Mouse (Mus musculus) urinary bladder, postnatal 36 days (tissue): ENCODE results near the gene Serpina1b.
A peak's percentile ranks its signal among the peaks of the same experiment; 100 is the strongest.
"Not testable (repeated sequence)": the region's sequence is repeated elsewhere in the genome, so short reads cannot be mapped to it uniquely, and the experiment has no call there.

Experiments
- DNase-seq, 2 experiments: peaks; one replicate each; pipeline ENCODE4 v3.0.0; 2022; ENCODE audit warnings: low spot score in 2 of 2, mixed read lengths in 1 of 2

Serpina1b gene

GRCm38 (mm10) chr12:103830273-103830672, at the start of gene Serpina1b:
Gene Serpina1b (minus strand): TSS chr12:103830373.
- DNase-seq = not testable (repeated sequence)

DNA sequence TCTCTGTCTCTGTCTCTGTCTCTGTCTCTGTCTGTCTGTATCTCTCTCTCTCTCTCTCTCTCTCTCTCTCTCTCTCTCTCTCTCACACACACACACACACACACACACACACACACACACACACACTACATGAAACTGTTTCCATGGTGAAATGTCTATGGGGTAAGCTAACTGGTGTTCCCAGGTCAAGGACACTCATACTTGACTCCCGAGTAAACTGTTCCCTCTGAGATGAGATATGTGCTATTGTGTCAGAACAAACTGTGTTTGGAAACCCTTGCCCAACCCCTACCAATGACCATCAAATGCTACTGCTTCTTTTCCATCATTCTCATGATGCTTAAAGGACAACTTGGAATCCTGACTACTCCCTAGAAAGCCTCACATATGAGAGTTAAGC, 36.7 kb upstream of the Serpina1b start:
- not testable (repeated sequence) for DNase-seq

DNA sequence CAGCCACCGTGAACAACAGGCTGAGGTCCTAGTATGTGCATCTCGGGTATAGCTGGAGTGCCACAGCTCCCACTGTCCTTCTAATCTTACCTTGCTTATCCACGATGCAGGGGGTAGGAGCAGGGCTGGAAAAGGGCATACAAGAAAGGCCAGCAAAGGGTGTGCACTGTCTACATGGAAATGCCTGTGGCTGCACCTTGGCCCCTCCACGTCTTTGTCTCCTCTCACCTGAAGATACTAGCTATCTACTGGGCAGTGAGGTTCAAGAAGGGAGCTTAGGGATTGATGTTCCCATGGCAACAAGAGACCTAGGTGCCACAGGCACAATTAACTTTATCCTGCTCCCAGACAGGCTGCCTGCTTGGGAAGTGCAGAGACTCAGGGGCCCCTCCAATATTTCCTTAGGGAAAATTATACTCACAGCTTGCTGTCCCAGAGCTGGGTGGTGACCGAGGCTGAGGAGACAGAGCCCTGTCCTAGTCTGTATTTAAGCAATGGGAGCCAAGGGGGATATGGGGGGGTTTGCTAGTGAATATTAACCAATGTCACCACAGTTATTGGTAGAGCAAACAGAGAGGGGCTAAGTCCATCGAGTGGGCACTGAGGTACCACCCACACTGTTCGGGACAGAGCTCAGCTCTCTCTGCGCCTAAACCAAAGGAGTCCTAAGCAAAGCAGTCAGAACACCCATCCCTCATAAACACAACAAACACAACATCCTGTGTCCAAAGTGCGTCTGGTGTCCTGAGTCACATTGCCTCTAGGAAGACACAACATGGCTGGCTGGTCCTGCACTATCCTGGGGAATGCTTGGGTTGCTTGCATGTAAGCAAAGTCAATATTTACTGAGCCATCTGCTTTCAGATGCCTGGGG, 33.2 kb upstream of the Serpina1b start, which contains the start of gene Serpina1a:
Gene Serpina1a, minus strand, starts transcription at position 462 of the 874 bp plus-strand sequence.
- DNase-seq = not testable (repeated sequence)

- no peak for DNase-seq
Measured at GRCm38 (mm10) chr12:103860976-103861375, 30.8 kb upstream of the Serpina1b start.

DNA sequence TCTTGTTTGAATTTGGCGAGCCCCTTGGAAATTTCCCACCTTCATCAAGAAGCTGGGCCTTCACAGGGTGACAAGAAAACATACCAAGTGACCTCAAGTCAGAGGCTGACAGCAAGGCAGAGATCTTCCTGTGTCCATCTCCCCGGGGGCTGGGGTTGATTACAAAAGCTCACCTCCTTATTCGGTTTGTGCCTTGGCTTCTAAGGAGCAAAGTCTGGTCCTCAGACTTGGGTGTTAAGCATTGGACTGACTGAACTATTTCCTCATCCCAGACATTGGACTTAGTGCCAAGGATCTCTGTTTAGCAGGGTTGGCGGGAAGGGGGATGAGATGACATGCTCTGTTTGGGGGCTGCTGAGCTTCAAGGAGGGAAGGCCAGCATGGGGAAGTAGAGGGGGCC, 30.4 kb upstream of the Serpina1b start:
- not testable (repeated sequence) for DNase-seq

- DNase-seq = not testable (repeated sequence)
Measured at GRCm38 (mm10) chr12:103859584-103859983, 29.4 kb upstream of the Serpina1b start.

DNA sequence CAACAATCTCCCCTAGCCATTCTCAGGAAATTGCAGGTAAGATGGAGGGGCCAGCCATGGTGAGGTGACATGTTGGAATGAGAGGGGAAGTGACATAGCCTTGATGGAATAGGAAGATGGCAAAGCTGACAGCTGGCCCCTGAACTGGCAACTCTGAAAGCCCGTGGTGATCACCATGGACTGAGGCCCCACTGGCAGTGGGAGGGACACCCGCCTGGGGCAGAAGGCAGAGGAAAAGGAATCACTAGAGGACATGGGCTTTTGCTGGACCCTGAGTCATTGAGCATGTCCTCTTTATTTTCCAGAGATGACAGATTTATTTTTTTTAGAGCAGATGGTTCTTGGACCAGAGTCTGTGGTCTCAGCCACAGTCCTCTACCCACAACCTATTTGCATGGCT, 22.9 kb upstream of the Serpina1b start:
- not testable (repeated sequence) for DNase-seq

DNA sequence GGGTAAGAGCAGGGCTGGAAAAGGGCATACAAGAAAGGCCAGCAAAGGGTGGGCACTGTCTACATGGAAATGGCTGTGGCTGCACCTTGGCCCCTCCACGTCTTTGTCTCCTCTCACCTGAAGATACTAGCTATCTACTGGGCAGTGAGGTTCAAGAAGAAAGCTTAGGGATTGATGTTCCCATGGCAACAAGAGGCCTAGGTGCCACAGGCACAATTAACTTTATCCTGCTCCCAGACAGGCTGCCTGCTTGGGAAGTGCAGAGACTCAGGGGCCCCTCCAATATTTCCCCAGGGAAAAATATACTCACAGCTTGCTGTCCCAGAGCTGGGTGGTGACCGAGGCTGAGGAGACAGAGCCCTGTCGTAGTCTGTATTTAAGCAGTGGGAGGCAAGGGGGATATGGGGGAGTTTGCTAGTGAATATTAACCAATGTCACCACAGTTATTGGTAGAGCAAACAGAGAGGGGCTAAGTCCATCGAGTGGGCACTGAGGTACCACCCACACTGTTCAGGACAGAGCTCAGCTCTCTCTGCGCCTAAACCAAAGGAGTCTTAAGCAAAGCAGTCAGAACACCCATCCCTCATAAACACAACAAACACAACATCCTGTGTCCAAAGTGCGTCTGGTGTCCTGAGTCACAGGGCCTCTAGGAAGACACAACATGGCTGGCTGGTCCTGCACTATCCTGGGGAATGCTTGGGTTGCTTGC, 2.4 kb downstream of the Serpina1b start:
- not testable (repeated sequence) for DNase-seq

- DNase-seq = peak in 1 of 2 experiments; percentile 68
Measured at GRCm38 (mm10) chr12:103823826-103824225, 6.3 kb downstream of the Serpina1b start.

DNA sequence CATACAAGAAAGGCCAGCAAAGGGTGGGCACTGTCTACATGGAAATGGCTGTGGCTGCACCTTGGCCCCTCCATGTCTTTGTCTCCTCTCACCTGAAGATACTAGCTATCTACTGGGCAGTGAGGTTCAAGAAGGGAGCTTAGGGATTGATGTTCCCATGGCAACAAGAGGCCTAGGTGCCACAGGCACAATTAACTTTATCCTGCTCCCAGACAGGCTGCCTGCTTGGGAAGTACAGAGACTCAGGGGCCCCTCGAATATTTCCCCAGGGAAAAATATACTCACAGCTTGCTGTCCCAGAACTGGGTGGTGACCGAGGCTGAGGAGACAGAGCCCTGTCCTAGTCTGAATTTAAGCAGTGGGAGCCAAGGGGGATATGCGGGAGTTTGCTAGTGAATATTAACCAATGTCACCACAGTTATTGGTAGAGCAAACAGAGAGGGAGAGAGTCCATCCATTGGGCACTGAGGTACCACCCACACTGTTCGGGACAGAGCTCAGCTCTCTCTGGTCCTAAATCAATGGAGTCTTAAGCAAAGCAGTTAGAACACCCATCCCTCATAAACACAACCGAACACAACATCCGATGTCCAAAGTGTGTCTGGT, 56.8 kb downstream of the Serpina1b start, which contains the start of gene Serpina1d:
Gene Serpina1d, minus strand, starts transcription at position 347 of the 606 bp plus-strand sequence.
- not testable (repeated sequence) for DNase-seq

- DNase-seq = peak in 1 of 2 experiments; percentile 10
Measured at GRCm38 (mm10) chr12:103770597-103770996, 59.6 kb downstream of the Serpina1b start.

GRCm38 (mm10) chr12:103763083-103763482, 67.1 kb downstream of the Serpina1b start:
- not testable (repeated sequence) for DNase-seq

DNA sequence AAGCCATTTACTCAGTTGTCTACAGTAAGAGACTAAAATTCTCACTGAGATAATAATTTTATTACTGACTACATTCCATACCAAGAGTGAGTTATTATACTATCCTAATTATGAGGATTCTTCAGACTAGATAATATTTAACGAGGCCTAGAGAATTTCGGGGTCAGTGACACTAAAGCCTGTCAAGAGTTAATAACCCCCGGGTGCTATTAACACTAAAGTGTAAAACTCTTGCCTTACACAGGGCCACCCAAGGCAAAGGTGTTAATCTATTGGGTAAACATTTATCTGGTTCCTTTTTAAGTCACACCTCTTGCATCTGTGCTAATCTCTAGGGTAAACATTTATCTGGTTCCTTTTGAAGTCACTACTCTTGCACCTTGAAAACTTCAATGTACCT, 69.9 kb downstream of the Serpina1b start:
- DNase-seq = not testable (repeated sequence)

DNA sequence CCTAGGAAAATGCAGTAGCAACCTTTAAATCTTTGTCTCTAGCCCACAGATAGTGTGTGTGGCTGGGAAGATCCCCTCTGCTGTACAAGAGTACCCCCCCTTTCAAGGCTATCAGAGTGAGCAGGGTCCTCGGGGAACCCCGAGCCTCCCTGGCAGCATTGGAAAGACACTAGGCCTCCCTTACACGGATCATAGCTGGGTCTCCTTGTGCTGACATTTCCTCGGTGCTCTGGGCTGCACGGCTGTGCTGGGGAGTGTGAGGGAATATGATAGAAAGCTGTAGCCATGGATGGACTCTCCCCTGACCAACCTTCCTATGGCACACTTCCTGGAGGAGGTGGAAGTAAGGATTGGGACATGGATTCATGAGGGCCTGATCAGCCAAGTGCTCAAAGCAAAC, 84.2 kb downstream of the Serpina1b start:
- not testable (repeated sequence) for DNase-seq

DNA sequence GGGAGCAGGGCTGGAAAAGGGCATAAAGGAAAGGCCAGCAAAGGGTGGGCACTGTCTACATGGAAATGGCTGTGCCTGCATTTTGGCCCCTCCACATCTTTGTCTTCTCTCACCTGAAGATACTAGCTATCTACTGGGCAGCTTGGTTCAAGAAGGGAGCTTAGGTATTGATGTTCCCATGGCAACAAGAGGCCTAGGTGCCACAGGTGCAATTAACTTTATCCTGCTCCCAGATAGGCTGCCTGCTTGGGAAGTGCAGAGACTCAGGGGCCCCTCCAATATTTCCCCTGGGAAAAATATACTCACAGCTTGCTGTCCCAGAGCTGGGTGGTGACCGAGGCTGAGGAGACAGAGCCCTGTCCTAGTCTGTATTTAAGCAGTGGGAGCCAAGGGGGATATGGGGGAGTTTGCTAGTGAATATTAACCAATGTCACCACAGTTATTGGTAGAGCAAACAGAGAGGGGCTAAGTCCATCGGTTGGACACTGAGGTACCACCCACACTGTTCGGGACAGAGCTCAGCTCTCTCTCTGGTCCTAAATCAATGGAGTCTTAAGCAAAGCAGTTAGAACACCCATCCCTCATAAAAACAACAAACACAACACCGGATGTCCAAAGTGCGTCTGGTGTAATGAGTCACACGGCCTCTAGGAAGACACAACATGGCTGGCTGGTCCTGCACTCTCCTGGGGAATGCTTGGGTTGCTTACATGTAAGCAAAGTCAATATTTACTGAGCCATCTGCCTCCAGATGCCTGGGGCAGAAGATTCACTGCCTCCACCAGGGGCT, 92.2 kb downstream of the Serpina1b start:
- not testable (repeated sequence) for DNase-seq

GRCm38 (mm10) chr12:103735566-103735965, 94.6 kb downstream of the Serpina1b start:
- DNase-seq = not testable (repeated sequence)

DNA sequence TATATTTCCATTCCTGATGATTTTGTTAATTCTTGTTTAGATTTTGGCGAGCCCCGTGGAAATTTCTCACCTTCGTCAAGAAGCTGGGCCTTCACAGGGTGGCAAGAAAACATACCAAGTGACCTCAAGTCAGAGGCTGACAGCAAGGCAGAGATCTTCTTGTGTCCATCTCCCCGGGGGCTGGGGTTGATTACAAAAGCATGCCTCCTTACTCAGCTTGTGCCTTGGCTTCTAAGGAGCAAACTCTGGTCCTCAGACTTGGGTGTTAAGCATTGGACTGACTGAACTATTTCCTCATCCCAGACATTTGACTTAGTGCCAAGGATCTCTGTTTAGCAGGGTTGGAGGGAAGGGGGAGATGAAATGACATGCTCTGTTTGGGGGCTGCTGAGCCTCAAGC, 95.1 kb downstream of the Serpina1b start:
- peak in 1 of 2 experiments; percentile 20 for DNase-seq

DNA sequence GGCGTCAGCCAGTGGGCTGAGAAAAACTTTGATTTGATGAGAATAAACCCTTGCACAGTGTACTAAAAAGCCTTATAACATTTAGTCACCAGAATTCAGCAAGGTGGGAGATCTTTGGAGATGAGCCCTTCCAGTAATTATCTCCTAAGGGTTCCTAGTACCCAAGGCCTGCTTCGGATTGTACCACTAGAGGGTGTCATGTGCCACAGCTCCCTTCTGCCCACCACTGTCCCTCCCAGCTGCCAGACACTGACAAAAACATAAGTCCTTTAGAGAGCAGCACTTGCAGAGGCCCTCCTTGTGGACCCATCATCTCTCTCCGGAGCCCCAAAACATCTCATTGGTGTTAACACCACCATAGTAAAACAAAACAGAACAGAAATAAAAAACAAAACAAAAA, 118.6 kb downstream of the Serpina1b start:
- DNase-seq = no peak

DNA sequence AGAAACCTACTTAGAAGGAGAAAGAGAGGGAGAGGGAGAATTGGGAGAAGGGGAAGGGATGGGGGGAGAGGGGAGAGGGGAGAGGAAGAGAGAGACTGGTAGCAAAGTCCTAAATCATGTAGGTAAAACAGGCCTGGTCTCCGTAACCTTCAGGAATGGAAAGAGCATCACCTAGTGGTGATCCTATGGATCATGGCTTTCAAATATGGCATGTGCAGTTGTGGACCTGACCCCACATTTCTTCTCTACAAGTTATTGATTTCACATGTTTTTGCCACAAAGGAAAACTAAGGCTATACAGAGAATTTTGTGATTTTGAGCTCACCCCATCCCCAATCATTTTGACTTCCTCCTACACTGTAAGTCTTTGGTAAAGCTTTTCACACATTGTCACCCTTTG, 119.8 kb downstream of the Serpina1b start:
- no peak for DNase-seq

DNA sequence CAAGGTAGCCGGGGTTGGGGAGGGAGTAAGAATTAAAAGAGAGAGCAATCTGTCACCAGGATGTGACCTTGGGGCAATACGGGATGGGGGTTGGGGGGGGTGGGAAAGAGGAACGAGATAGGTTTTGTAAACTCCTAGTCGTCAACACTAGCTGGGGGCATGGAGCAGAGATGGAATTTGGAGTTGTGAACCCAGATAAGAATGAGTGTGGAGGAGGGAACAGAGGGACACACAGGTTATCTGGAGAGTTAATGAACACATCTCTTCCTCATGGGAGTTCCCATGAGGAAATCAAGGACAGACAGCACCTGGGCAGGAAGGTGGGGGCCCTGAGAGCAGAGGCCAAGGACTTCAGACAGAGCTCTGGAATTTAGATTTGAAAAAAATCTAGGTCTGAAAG, 124.1 kb downstream of the Serpina1b start:
- no peak for DNase-seq

GRCm38 (mm10) chr12:103705547-103705946, 124.6 kb downstream of the Serpina1b start:
- no peak for DNase-seq
